Mouse (Mus musculus) spleen, embryonic (tissue): ENCODE data around the gene Dscam.

ENCODE experiments used
- CTCF ChIA-PET: fragments of 350-600 bp; sonication (Branson Sonifier 250); formaldehyde crosslinking; loops from one replicate; lab custom pipeline; 2022; lab: Charles Lee

The Dscam gene

DNA sequence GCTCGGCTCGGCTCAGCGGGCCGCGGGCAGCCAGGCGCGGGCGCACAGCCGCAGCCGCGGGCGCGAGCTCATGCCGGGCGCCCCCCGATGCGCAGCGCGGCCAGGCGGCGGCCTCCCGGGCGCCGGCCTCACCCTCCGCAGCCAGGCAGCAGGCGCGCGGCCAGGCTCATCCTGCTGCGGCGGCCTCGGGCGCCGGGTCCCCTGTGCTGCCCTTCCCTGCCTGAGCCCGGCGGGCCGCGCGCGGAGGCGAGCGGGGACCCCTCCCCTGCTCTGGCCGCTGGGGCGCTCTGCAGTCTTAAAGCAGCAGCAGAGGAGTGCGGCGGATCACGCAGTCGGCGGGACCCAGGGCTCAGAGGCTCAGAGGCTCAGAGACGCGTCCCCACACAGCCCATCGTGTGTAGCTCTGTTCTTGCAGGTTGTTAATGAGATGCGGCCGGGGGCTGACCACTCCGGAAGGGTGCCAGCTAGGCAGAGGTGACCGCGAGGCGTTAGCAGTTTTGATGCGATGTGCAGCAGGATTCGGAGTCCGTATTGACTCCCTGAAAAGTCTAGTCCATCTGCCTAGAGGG lies at the start of gene Dscam:
Gene Dscam, minus strand, starts transcription at position 240 of the 569 bp plus-strand sequence.
- CTCF ChIA-PET: no interaction called here

DNA sequence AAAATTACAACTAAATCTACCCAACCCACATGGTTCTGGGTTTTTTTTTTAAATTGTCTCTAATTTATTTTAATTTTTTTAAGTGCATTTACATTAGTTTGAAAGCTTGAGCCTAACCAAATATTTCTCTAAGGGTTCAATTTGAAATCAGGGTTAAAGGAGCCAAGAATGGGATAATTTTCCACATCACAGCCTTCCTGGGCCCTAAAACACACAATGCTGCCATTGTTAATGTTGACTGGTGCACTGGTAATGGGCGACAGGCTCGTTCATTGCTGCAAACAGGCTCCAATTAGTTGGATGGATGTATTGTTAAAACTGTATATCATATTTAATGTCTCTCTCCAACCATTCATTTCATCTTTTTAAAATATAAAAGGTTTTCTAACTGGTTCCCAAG lies 48.8 kb upstream of the Dscam start:
- CTCF ChIA-PET: no interaction called here

DNA sequence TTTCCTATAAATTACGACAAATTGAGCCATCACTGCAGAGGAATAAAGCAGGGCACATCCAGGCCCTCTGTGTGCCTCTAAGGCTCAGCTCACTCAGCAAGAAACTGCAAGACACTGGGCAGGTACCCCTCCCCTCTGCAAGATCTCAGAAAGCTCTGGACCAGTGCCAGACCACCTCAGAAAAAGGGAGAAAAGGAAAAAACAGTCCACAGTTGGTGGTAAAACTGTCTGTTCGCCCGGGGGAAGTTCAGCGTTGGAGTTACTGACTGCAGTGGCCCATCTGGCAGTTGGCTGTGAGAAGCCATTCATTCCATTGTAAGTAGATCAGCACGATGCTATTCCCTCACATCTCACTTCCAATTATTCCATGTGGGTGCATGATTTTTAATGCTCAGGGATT lies 39.4 kb upstream of the Dscam start:
- CTCF ChIA-PET: no interaction called here

DNA sequence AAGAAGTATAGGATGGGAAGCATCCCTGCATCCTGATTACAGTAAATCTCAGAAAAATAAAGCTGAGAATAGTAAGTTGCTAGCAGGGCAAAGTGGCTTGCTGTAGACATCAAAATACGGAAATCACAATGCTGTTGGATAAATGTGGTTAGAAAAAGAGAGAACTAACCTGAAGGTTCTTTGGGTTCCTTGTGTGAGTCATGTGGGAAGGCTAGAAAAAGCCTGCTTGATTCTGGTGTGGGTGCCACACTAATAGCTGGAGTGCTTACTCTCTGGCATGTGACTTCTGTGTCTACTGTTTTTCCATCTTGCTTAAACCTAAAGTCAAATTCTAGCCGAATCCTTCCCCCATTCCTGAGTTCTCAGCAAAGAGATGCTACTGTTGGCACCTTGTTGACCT lies 37.7 kb upstream of the Dscam start:
- CTCF ChIA-PET: no interaction called here

DNA sequence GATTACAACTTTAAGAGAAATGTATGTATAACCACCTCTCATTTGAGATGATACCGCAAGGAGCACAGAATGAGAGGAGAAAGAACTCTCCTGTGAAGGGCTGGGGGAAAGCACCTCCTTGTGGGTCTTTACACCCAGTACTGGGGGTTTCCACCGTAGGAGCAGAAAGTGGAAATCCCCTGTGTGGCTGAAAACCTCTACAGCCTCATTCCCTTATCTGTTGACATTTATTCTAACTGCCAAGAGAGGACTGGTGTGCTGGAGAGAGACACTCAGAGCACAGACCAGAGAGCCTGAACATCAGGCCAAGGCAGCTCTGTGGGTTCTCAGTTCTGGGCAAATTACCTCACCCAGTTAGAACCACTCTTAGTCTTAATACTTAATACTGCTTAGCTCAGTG lies 33.5 kb upstream of the Dscam start:
- CTCF ChIA-PET: no interaction called here

DNA sequence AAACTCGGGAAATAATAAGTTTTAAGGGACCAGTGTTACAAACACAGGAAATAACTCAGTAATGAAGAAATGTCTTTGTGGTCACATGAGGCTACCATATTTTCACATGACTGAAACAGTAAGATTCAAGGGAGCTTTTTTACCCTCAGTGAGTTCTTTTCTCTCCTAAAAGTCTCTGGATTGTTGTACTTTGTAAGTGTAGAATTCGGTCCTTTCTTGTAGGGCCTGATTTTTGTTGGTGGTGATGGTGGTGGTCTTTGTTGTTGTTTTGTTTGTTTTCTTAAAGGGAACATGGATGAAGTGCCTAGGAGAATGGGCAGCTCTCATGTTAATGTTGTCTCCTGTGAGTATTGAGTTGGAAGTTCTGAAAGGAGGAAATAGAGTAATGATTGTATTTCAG lies 33.0 kb upstream of the Dscam start:
- CTCF ChIA-PET: no interaction called here

DNA sequence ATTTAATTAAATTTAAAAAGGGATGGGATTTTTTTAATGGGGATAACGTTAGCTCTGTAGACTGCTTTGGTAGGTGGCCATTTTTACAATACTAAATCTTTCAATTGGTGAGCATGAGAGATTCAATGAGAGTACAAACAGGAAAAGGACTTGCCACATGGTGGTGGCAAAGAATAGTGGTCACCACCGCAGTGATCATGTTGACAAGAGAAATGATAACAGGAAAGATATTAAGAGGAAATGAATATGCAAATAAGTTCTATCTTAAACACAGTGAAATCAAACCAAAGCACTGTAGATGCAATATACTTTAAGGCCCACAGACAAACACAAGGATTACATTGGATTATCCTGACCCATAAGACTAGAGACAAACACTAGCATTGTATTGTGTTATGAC lies 24.1 kb upstream of the Dscam start:
- CTCF ChIA-PET: no interaction called here

DNA sequence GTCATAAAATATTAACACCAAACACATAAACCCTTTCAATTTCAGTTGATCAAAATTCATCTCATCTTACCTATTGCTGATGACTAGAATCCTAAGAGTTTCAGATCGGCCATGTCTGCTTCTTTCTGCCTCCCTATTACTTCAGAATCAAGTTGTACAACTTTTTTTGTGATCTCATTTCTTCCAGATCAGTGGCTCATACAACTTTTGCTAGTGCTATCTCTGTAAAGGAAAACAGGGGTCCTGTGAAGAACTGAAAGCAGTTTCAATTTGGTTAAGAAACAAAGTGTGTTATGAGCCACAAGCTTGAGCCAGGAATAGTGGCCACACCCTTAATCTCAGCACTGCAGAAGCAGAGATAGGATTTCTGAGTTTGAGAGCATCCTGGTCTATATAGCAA lies 23.6 kb upstream of the Dscam start:
- CTCF ChIA-PET: no interaction called here

DNA sequence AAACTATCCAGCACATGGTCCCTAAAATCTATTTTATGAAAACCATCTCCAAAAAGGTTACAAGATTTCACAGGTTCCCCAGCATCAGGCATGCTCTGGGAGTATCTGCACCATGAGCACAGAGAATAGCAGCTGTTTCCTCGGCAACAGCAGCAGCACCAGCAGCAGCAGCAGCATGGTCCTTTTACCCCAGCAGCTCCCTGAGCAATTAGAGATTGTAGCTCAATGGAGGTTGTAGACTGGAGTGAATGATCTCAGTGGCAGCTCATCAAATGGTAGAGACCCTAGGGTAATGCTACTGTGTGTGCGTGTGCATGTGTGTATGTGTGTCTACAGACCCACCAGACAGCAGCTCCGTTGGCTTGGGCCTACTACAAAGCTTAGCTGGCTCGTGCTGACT lies 21.7 kb upstream of the Dscam start:
- CTCF ChIA-PET: no interaction called here

DNA sequence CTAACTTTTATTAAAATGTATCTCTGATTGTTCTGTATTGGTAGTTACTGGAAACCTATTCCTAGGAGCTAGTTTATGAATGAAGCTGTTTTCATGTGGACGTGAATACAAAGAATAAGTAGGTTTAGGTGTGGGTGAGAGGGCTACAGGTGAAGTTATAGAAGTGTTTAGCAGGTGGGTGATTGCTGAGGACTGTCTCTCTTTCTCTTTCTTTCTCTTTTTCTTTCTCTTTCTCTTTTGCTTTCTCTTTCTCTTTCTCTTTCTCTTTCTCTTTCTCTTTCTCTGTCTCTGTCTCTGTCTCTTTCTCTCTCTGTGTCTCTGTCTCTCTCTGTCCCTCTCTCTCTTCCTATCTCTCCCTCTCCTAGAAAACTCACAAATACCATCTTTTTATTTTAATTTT lies 20.1 kb upstream of the Dscam start:
- CTCF ChIA-PET: no interaction called here

DNA sequence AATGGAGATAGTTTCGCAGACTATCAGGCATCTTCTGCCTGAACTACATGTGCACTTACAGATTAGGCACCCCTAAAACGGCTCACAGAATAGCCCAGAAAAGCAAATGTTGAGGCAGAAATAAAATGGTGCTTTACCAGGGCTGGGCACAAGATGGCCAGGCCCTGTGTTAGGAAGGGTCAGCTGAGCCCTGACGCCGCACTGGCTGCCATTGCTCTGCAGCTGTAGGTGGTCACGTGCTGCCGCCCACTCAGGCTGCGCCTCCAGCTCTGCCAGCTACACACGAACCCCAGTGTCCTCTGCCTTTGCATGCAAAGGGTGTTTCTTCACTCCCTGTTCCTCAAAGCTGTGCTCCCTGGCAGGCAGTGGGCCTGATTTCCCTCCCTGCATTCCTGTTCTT lies 948 bp upstream of the Dscam start:
- CTCF ChIA-PET: no interaction called here

DNA sequence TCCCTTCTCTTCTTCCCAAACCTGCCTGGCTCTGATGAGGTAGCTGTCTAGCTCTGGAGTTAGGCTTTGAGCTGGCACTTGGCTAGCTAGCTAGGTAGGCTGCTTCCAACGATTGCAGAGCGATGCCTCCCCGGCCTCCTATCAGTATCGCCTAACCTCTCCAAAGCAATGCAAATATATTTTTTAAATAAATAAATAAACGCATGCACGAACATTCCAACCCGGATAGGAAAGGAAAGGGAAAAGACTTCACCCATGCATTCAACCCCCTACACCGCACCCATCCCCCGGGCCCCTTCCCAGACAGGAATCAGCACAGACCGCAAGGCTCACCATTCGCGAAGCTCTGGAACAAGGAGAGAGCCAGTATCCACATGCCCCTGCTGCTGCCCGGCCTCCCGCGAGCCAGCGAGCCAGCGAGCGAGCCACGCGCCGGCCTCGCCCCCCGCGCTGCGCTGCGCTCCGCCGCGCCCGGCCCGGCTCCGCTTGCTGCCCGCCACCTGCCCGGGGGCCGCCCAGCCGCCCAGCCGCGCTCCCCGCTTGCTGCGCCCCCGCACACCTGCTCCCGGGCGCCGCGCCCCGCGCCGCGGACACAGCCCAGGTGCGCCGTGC lies 545 bp downstream of the Dscam start:
- CTCF ChIA-PET: no interaction called here

DNA sequence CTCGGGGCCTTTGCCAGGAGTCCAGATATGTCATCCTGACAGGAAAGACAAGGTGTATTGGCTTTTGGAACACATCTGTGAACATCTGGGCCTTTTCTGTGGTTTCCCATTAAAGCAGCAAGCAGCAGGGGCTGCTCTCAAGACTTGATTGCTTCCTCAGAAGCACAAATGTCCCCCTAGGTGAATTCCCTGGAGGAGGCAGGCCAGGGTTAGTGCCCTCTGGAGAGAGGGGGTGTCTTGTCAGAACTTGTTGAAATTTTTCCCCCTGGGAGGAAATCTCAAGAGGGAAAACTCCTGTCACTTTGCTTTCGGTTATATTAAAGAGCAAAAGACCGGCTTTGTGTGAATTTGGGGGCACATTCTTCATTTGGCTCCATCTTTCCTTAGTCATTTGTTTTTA lies 1.9 kb downstream of the Dscam start:
- CTCF ChIA-PET: interaction anchor here (0.7 kb wide), 1 partner anchor 257 kb away, joined by 4 read pairs; no protein-coding TSS in a partner anchor

DNA sequence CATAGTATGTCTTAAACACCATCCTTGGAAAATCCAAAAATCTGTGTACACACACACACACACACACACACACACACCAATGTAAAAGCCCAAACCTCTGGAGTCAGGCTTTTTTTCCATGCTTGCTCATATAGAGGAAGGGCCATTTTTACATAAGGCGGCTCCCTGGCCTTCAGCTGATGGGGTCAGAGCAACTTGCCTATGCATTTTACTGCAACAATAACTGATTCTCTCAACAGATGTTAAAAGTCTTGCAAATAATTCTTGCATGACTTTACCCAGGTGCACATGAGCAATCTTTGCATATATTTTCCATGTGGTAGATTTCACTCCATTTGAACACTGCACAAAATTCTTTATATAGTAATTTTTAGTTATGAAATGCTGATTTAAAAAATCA lies 2.5 kb downstream of the Dscam start:
- CTCF ChIA-PET: interaction anchor here (0.7 kb wide), 1 partner anchor 257 kb away, joined by 4 read pairs; no protein-coding TSS in a partner anchor

DNA sequence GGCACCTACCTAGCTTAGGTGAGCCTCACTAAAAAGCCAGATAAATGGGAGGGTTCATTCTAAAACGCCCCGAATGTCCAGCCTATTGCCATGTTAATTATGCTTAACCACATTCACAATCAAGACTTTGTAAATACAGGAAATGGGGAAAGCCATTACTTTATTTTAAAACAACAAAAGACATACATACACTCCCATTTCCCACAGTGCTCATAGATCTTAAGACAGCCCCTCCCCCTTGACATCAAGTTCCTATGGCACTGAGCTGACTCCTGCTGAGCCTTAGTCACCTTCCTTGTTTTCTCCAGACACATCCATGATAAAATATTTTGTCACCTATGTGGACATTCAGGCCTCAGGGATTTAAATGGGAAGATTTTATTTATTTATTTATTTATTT lies 4.4 kb downstream of the Dscam start:
- CTCF ChIA-PET: no interaction called here

DNA sequence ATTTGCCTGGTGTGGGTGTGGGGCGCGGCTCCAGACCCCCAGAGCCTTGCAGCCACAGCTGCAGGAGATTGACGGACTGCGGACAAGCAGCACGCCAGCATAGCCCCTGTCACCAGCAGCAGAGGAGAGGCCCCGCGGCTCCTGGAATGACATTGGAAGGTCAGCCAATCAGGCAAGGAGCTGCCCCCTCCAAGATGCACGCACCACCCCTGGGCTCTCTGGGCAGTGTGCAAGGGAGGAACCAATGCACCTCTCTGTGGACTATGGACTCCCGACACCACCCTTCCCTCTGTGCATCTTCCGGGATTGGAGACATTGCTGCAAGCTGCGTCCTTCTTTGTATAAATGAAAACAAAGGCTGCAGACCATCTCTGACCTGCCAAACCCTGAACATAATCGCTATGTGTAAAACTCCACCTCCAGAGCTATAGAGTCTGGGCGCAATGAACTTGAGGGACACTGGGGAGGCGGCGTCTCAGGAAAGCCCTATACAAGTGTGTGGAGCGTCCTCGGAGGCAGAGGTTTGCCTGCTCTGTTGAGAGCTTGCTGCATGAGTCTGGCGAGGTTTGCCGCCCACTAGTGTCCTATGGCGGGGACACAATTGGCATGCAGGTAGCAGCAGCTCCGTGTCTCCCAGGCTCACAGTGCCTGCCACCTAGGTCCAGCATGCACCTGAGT lies 5.0 kb downstream of the Dscam start:
- CTCF ChIA-PET: no interaction called here

DNA sequence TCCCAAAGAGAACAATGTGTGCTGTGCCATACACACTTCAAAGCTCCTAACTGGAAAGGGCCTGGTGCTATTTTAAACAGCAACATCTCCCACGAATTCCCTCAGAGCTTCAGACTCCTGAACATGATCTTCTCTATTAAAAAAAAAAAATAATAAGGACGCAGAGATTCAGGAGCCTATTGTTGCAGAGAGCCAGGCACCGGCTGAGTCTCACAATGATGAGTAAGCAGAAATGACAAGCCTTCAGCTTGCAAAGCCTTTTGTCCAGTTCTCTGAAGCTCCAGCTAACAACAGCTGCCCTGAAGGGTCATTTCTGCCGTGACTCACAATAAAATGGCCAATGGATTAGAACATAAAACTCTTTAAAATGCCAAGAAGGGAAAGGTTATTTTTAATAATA lies 12.3 kb downstream of the Dscam start:
- CTCF ChIA-PET: no interaction called here

DNA sequence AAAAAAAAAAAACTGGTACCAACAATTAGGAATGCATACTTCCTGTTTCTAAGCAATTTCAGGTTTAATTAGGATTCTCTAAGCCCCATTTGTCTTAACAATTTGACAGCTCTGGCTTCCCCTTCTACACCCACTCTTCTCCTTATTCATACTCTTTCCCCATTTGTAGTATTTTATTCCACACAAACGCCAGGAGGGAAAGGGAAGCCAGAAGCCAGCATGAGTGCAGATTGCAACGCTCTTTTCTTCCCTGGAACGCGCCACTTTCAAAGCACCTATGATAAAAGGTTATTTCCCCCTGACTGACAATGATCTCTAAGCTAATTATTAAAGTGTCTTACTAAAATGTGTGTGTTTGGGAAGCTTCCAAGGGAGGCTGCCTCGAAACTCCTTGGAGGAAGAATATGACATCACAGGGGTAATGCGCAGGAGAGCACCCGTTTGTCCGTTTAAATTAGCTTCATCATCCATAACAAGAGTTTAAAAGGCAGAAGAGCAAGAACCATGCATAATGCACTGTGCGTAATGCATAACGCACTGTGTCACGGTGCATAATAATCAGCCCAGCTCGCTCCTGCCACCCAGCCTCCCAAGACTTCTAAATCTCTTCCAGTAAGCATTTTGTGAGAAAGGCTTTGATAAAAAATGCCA lies 25.9 kb downstream of the Dscam start:
- CTCF ChIA-PET: no interaction called here

DNA sequence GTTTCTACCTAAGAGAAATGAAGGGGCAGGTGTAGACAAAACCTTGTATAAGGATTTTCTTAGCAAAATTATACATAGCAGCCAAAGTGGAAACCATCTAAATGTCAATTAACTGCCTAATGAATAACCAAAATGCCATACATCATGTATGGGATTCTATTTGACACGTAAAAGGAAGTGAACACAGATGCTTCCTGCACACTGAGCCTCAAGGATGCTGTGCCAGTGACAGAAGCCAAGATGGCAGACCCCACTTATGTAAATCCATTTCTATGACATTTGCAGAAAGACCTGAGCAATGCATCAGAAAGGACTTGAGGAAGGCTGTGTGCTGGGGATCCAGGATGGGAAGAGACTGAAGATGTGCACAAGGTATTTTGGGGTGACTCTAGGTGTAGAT lies 28.6 kb downstream of the Dscam start:
- CTCF ChIA-PET: no interaction called here

DNA sequence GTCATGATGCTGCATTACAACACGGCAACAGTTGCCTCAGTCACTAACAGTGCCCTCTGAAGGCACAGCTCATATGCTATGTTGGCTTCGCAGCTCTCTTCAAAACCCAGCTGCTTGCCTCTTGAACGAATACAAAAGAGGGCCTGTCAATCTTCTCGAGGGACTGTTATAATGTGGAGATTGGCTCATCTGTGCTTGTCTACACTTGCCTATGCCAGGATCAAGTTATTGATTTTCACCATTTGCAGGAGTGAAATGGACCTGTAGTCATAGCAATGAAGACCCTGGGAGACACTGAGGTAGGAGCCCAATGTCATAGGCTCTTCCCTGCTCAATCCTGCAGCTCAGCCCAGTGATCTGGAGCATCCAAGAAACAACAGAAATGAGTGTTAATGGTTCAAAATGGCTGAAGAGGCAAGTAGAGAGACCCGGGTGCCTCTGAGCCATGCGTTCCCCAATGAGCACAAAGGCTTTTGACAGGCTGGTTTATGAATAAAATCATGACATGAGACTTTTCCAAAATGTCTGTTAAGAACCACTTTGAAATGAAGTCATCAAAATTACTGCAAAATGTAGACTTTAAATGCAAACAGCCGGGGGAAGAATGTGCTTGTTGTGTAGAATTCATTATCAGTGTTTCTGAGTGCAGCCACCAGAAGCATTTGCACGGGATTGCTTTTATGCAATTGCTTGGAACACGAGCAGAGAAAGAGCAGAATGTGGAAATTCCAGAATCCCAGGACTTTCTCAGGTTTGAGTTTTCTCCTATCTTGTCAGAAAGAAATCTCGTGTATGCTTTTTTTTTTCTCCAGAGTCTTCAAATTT lies 35.3 kb downstream of the Dscam start:
- CTCF ChIA-PET: no interaction called here

DNA sequence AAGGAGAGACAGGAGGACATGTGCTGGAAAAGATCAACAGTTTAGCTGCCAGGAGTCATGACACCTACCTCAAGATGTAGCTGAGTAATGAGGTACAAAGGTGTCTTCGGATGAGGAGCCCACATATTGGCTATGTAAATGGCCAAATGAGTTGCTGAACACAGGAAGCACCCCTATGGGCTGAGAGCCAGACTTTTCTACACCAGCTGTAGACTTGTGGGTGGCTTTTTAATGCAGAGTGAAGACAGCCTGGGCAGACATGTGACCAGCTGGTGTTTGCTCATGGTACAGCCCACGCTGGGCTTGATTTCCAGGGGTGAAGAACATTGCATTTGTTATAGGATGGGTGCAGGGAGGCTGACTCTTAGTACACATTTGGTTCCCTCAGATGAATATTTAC lies 43.3 kb downstream of the Dscam start:
- CTCF ChIA-PET: no interaction called here

DNA sequence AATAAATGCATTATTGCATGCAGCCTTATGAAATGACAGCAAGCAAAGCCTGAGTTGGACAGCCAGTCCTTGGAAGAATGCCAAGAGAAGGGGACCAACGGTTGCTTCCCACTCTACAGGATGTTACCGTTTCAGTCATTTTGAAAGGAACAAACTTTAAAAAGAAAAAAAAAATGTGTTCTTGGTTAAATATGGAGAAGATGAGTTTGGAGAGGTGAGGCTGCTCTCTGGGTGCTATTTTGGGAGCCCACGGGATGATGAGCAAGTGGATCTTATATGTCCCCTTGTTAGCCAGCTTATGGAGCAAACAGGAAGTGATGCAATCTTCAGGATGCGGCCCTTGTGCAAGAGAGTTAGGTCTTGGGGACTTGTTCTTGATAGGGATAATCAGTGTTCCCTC lies 60.5 kb downstream of the Dscam start:
- CTCF ChIA-PET: no interaction called here
